Mouse (Mus musculus): ENCODE results near the gene Mesp2.

- no peak for TF ChIP-seq CTCF (IDR thresholded peaks at IDR 0.05; ENCODE audit: borderline replicate concordance, extremely low read depth, insufficient read depth, insufficient read length)
- TF ChIP-seq POLR2A (IDR thresholded peaks at IDR 0.05; ENCODE audit: borderline replicate concordance, extremely low read depth, insufficient read depth, insufficient read length, poor library complexity, severe bottlenecking): no peak
Measured at GRCm38 (mm10) chr7:79847456-79848451, 37.2 kb downstream of the Mesp2 start.

Measured in brain, embryonic 14.5 days (tissue).